Mouse (Mus musculus) liver, embryonic 15.5 days (tissue): ENCODE results near the gene Stk32c. TPM values are rescaled to one million over a fixed set of nuclear protein-coding genes. Genes with fewer than 3 reads are reported as not detected.

Source experiments
- ATAC-seq: fragments of 200-750 bp; cut with Nextera tagmentation; 2 replicates; pipeline ENCODE4 v1.8.0; 2017; ENCODE audit warnings: moderate number of reproducible peaks, mild to moderate bottlenecking, moderate library complexity; ENCODE audit not compliant: insufficient read depth
- H3K27ac ChIP-seq: fragments of 300-500 bp; sonication (generic); replicated peaks from 2 replicates; pipeline ENCODE4 v1.5.1; 2015; ENCODE audit warnings: mild to moderate bottlenecking, inconsistent platforms
- H3K27me3 ChIP-seq: fragments of 300-500 bp; sonication (generic); 2 replicates; pipeline ENCODE4 v1.6.1; 2015; ENCODE audit warnings: mild to moderate bottlenecking, inconsistent platforms
- H3K36me3 ChIP-seq: fragments of 300-500 bp; sonication (generic); replicated peaks from 2 replicates; pipeline ENCODE4 v1.6.1; 2015; ENCODE audit warnings: moderate library complexity, mild to moderate bottlenecking, inconsistent platforms
- H3K4me1 ChIP-seq: fragments of 300-500 bp; sonication (generic); replicated peaks from 2 replicates; pipeline ENCODE4 v1.6.1; 2015; ENCODE audit warnings: inconsistent platforms
- H3K4me2 ChIP-seq: fragments of 300-500 bp; sonication (generic); 2 replicates; pipeline ENCODE4 v1.6.1; 2015; ENCODE audit warnings: moderate library complexity, mild to moderate bottlenecking, inconsistent platforms
- H3K4me3 ChIP-seq: fragments of 300-500 bp; sonication (generic); replicated peaks from 2 replicates; pipeline ENCODE4 v1.5.1; 2015; ENCODE audit warnings: mild to moderate bottlenecking, inconsistent platforms
- H3K9ac ChIP-seq: fragments of 300-500 bp; sonication (generic); 2 replicates; pipeline ENCODE4 v1.6.1; 2015; ENCODE audit warnings: moderate library complexity, mild to moderate bottlenecking, inconsistent platforms
- H3K9me3 ChIP-seq: fragments of 300-500 bp; sonication (generic); replicated peaks from 2 replicates; pipeline ENCODE4 v1.6.1; 2016; ENCODE audit warnings: inconsistent platforms
- WGBS: fragments of 180-500 bp; shearing (Covaris S2); methylation state at CpG from one replicate; pipeline ENCODE4 v1.1.7; 2015; ENCODE audit warnings: mixed read lengths; ENCODE audit not compliant: insufficient replicate concordance; 5-methylcytosine and 5-hydroxymethylcytosine counted together
- polyA plus RNA-seq: library from polyadenylated mRNA; unstranded; fragments of >200 nt; fragmentation: Nextera tagmentation; extraction: Ambion mirVana; gene quantifications from 2 replicates; pipeline ENCODE4 v1.2.1, GENCODE M21; 2015

Gene Stk32c
- polyA plus RNA-seq, 1 experiment from 2014 or later, result not detected

GRCm38 (mm10) chr7:139080714-139081113 lies 132.4 kb downstream of the Stk32c start:
- no peak for ATAC-seq
- 51% methylated on average over 4 of the region's 4 CpGs for WGBS
- H3K27me3 ChIP-seq, result peaks cover 29% of the 10 kb centered on the region
- H3K4me2 ChIP-seq, result no peak overlapping the region
- H3K4me1 ChIP-seq, result no peaks in the 10 kb centered on the region
- no peak overlapping the region for H3K4me3 ChIP-seq
- H3K36me3 ChIP-seq, result no peaks in the 10 kb centered on the region
- H3K27ac ChIP-seq, result no peak overlapping the region
- no peaks in the 10 kb centered on the region for H3K9me3 ChIP-seq
- no peak overlapping the region for H3K9ac ChIP-seq

DNA sequence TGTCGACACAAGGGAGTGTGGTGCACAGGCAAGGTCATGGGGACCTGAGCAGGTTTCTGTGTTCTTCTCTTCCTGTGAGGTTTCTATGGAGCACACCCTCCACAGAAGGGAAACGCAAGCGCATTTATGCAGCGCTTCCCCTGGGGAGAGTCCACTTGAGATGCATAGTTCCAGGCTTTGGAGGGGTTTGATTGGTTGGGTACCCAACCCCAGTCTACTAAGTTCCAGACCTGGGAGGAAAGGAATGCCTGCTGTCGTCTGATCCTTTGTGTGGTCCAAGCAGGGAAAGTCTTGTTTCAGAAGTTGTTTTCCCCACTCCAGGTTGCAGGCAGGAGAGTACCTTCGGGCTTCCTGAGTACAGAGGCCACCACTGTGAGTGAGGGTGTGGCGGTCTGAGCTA lies 134.0 kb downstream of the Stk32c start:
- Histone ChIP-seq H3K9ac (no peak overlapping the region), H3K27ac (no peak overlapping the region), H3K36me3 (no peaks in the 10 kb centered on the region), H3K4me2 (no peak overlapping the region), H3K27me3 (peaks cover 13% of the 10 kb centered on the region), H3K4me1 (no peaks in the 10 kb centered on the region), H3K4me3 (no peak overlapping the region), H3K9me3 (no peaks in the 10 kb centered on the region)
- WGBS, result 52% methylated on average over 7 of the region's 7 CpGs
- ATAC-seq, result no peak

- Histone ChIP-seq H3K4me1 (no peaks in the 10 kb centered on the region), H3K4me2 (no peak overlapping the region), H3K27me3 (peaks cover 10% of the 10 kb centered on the region), H3K9ac (no peak overlapping the region), H3K9me3 (no peaks in the 10 kb centered on the region), H3K4me3 (no peak overlapping the region), H3K27ac (no peak overlapping the region), H3K36me3 (no peaks in the 10 kb centered on the region)
- WGBS, result 49% methylated on average over 6 of the region's 6 CpGs
- ATAC-seq, result no peak
These were observed 134.9 kb downstream of the Stk32c start for GRCm38 (mm10) chr7:139078181-139078580.

DNA sequence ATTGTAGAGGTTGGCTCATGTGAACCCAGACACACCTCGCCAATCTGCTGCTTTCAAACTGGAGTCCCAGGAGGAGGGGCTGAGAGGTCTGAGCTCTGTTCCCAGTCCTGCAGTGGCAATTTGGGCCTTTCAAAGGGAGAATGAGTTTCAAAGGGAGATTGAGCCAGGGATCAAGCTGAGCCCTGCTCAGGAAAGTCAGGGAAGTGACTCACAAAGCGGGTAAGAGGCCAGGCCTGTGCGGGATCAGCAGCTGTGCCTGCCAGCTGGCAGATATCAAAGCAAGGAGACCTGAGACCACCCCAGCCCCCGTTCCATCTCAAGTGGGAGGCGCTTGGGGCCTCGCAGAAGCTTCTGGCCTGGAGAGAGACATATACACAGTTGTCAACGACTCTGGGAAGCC lies 135.8 kb downstream of the Stk32c start:
- Histone ChIP-seq H3K9ac (no peak overlapping the region), H3K4me3 (no peak overlapping the region), H3K4me2 (no peak overlapping the region), H3K27me3 (peaks cover 6% of the 10 kb centered on the region), H3K27ac (no peak overlapping the region), H3K4me1 (no peaks in the 10 kb centered on the region), H3K9me3 (no peaks in the 10 kb centered on the region), H3K36me3 (no peaks in the 10 kb centered on the region)
- ATAC-seq, result no peak
- WGBS, result 21% methylated on average over 7 of the region's 7 CpGs

GRCm38 (mm10) chr7:139075054-139075794 lies 137.9 kb downstream of the Stk32c start:
- peaks cover 6% of the 10 kb centered on the region for H3K27me3 ChIP-seq
- ATAC-seq, result no peak
- H3K4me3 ChIP-seq, result no peak overlapping the region

DNA sequence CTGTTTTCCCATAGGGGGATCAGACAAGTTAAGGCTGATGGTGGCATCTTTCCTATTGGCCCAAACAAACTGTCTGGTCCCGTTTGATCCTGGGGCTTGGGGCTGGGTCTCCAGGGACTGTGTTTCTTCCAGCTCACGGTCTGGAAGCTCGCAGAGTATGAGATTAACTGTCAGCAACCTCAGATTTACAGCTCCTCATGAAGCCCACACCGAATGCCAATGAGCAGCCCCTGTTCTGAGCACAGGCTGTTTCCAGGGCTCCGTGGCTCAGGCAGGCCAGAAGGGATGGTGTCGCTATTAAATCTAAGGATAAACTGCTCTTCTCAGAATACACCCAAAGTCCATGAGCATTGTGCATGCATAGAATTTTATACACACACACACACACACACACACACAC lies 138.9 kb downstream of the Stk32c start:
- no peak overlapping the region for H3K4me3 ChIP-seq
- no peaks in the 10 kb centered on the region for H3K36me3 ChIP-seq
- H3K4me1 ChIP-seq, result no peaks in the 10 kb centered on the region
- no peak overlapping the region for H3K4me2 ChIP-seq
- H3K9me3 ChIP-seq, result no peaks in the 10 kb centered on the region
- no peak for ATAC-seq
- peaks cover 6% of the 10 kb centered on the region for H3K27me3 ChIP-seq
- WGBS, result 32% methylated on average over 6 of the region's 6 CpGs
- H3K9ac ChIP-seq, result no peak overlapping the region
- no peak overlapping the region for H3K27ac ChIP-seq

More at GRCm38 (mm10) chr7:139075054-139075794, 137.9 kb downstream of the Stk32c start:
- Histone ChIP-seq H3K36me3 (no peaks in the 10 kb centered on the region), H3K9ac (no peak overlapping the region), H3K4me1 (no peaks in the 10 kb centered on the region), H3K27ac (no peak overlapping the region), H3K9me3 (no peaks in the 10 kb centered on the region), H3K4me2 (no peak overlapping the region)
- 61% methylated on average over 14 of the region's 14 CpGs for WGBS

- no peaks in the 10 kb centered on the region; the same call in 1 of the 2 replicates for H3K27me3 ChIP-seq
- H3K27ac ChIP-seq, result no peak overlapping the region
- no peaks in the 10 kb centered on the region for H3K36me3 ChIP-seq
- H3K4me1 ChIP-seq, result no peaks in the 10 kb centered on the region
- no peak overlapping the region for H3K4me3 ChIP-seq
- ATAC-seq, result no peak
- 0% methylated on average over 2 of the region's 2 CpGs for WGBS
- H3K9me3 ChIP-seq, result no peaks in the 10 kb centered on the region
- no peak overlapping the region for H3K9ac ChIP-seq
- no peak overlapping the region for H3K4me2 ChIP-seq
These were observed 144.9 kb downstream of the Stk32c start for GRCm38 (mm10) chr7:139068182-139068623.

- Histone ChIP-seq H3K36me3 (no peaks in the 10 kb centered on the region), H3K27ac (no peak overlapping the region), H3K4me1 (no peaks in the 10 kb centered on the region), H3K9me3 (no peaks in the 10 kb centered on the region), H3K4me2 (no peak overlapping the region), H3K27me3 (no peaks in the 10 kb centered on the region; the same call in 1 of the 2 replicates), H3K4me3 (no peak overlapping the region), H3K9ac (no peak overlapping the region)
- ATAC-seq, result no peak
- WGBS, result 32% methylated on average over 4 of the region's 4 CpGs
These were observed 149.7 kb downstream of the Stk32c start for GRCm38 (mm10) chr7:139063406-139063805.

Other genes with a start within 250 kb of the Stk32c start
- gene Dpysl4, start 127.3 kb downstream of the Stk32c start, polyA plus RNA-seq, result 0.21 and 0.36 TPM in 2 replicates
- 0.54 and 1.2 TPM in 2 replicates for gene Lrrc27, start 319 bp downstream of the Stk32c start, polyA plus RNA-seq
- gene Pwwp2b, start 35.2 kb upstream of the Stk32c start, polyA plus RNA-seq, result 1.5 and 1.6 TPM in 2 replicates
- 4.1 and 5.0 TPM in 2 replicates for gene Inpp5a, start 175.8 kb upstream of the Stk32c start, polyA plus RNA-seq